Mouse (Mus musculus) midbrain, embryonic 13.5 days (tissue): ENCODE data around the gene Ggnbp2. TPM values are rescaled to one million over a fixed set of nuclear protein-coding genes. Genes with fewer than 3 reads are reported as not detected.
"Not testable (repeated sequence)": the region's sequence is repeated elsewhere in the genome, so short reads cannot be mapped to it uniquely, and the experiment has no call there.

Experiments
- ATAC-seq: fragments of 200-750 bp; cut with Nextera tagmentation; 2 replicates; pipeline ENCODE4 v1.8.0; 2017; ENCODE audit warnings: mild to moderate bottlenecking, moderate TSS enrichment, moderate library complexity
- H3K27ac ChIP-seq: fragments of 300-500 bp; sonication (generic); 2 replicates; pipeline ENCODE4 v1.5.1; 2015; ENCODE audit warnings: inconsistent platforms, mild to moderate bottlenecking, moderate library complexity
- H3K27me3 ChIP-seq: fragments of 300-500 bp; sonication (generic); 2 replicates; pipeline ENCODE4 v1.6.1; 2015; ENCODE audit warnings: mild to moderate bottlenecking, inconsistent platforms
- H3K36me3 ChIP-seq: fragments of 300-500 bp; sonication (generic); 2 replicates; pipeline ENCODE4 v1.6.1; 2015; ENCODE audit warnings: mild to moderate bottlenecking, inconsistent platforms
- H3K4me1 ChIP-seq: fragments of 300-500 bp; sonication (generic); replicated peaks from 2 replicates; pipeline ENCODE4 v1.6.1; 2015; ENCODE audit warnings: inconsistent platforms
- H3K4me2 ChIP-seq: fragments of 300-500 bp; sonication (generic); replicated peaks from 2 replicates; pipeline ENCODE4 v1.6.1; 2015; ENCODE audit warnings: moderate library complexity, mild to moderate bottlenecking, inconsistent platforms
- H3K4me3 ChIP-seq: fragments of 300-500 bp; sonication (generic); replicated peaks from 2 replicates; pipeline ENCODE4 v1.5.1; 2015; ENCODE audit warnings: mild to moderate bottlenecking, inconsistent platforms
- H3K9ac ChIP-seq: fragments of 300-500 bp; sonication (generic); replicated peaks from 2 replicates; pipeline ENCODE4 v1.6.1; 2015; ENCODE audit warnings: mild to moderate bottlenecking, inconsistent platforms
- H3K9me3 ChIP-seq: fragments of 300-500 bp; sonication (generic); 2 replicates; pipeline ENCODE4 v1.6.1; 2016; ENCODE audit warnings: mild to moderate bottlenecking, inconsistent platforms
- WGBS: fragments of 180-500 bp; shearing (Covaris S2); methylation state at CpG from one replicate; pipeline ENCODE4 v1.1.7; 2015; 5-methylcytosine and 5-hydroxymethylcytosine counted together
- polyA plus RNA-seq: library from polyadenylated mRNA; unstranded; fragments of >200 nt; fragmentation: Nextera tagmentation; extraction: Ambion mirVana; gene quantifications from 2 replicates; pipeline ENCODE4 v1.2.1, GENCODE M21; 2015

Gene Ggnbp2
- polyA plus RNA-seq, 1 experiment from 2014 or later, result 75.7 TPM

- Histone ChIP-seq H3K4me1 (no peaks in the 10 kb centered on the region), H3K27me3 (no peaks in the 10 kb centered on the region), H3K4me3 (no peak overlapping the region), H3K4me2 (no peak overlapping the region), H3K27ac (no peak overlapping the region), H3K36me3 (peaks cover 73% of the 10 kb centered on the region), H3K9ac (no peak overlapping the region), H3K9me3 (no peaks in the 10 kb centered on the region)
- ATAC-seq, result no peak
- WGBS, result 93% methylated on average over 2 of the region's 2 CpGs
These were observed 31.3 kb downstream of the Ggnbp2 start for GRCm38 (mm10) chr11:84839330-84839729.

DNA sequence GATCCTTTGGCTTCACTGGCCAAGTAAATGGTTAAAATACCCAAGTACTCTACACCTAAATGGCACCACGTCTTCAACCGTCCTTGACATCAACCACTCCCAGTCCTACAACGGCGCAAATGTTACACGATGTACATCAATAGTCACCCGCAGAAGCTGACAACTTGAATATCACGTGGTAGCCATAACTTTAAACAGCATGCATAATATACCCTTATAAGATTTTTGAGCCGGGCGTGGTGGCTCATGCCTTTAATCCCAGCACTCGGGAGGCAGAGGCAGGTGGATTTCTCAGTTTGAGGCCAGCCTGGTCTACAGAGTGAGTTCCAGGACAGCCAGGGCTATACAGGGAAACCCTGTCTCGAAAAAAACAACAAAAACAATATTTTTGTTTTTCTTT lies 41.1 kb downstream of the Ggnbp2 start:
- H3K4me2 ChIP-seq, result peak overlapping the region; percentile 97
- peak overlapping the region; percentile 62; the same call in 1 of the 2 replicates for H3K27ac ChIP-seq
- H3K9me3 ChIP-seq, H3K27me3 ChIP-seq: not testable (repeated sequence)
- peaks cover 34% of the 10 kb centered on the region for H3K36me3 ChIP-seq
- peak overlapping the region; percentile 64 for H3K4me3 ChIP-seq
- peaks cover 16% of the 10 kb centered on the region for H3K4me1 ChIP-seq
- 0 out of 2 replicates have a peak, but pooled peaks have one; percentile 2 for ATAC-seq
- 79% methylated on average over 11 of the region's 11 CpGs for WGBS
- peak overlapping the region; percentile 79; the same call in 1 of the 2 replicates for H3K9ac ChIP-seq

DNA sequence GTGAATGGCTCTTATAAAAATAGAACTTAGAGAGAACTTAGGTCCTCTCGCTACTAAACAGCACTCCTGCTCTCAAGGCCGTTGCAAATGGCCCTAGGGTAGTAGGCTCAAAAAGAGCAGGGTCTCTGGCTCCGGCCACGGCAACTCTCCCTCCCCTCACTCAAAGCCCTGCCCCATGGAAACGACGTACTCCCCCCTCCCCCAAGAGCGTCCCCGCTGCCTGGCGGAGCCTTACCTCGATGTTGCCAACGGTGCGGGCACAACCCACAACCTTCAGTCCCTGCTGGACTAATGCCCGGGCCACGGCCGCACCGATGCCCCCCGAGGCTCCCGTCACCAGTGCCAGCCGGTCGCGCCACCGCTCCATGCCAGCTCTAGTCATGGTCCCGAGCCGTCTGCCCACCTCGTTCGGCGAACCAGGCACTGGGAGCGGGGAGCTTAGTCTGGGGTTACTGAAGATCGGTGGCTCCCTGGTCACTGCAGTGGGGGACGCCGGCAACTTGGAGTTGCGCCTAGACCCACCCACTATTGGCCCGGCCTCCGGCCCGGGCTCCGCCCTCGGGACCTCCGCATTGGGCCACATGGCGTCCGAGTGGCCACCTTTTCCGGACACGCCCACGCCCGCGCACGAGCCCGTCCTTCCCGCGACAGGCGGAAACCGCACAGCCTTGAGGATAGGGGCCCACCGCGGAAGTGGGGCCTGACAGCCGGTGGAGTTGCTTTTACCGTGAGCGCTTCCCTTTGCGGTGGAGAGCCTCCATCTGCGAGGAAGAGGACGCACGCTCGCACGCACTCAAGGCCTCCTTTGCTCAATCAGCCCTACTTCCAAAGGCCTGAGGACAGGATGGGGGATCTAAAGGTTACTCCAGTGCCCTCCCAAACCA lies 41.9 kb downstream of the Ggnbp2 start, which contains the start of gene Dhrs11:
TSS of gene Dhrs11 (minus strand) at position 479 of the 884 bp plus-strand sequence.
- Histone ChIP-seq H3K4me2 (peak within 1 kb of the TSS; percentile 97), H3K36me3 (peaks cover 27% of the 10 kb centered on the region), H3K4me1 (peaks cover 16% of the 10 kb centered on the region), H3K9me3 (no peaks in the 10 kb centered on the region), H3K27ac (peak within 1 kb of the TSS; percentile 62), H3K27me3 (no peaks in the 10 kb centered on the region), H3K4me3 (peak within 1 kb of the TSS; percentile 64), H3K9ac (peak within 1 kb of the TSS; percentile 79)
- peak; percentile 94 for ATAC-seq
- under 1% methylated on average over 59 of the region's 62 CpGs for WGBS

GRCm38 (mm10) chr11:84827901-84828503 lies 42.6 kb downstream of the Ggnbp2 start:
- Histone ChIP-seq H3K27ac (no peak overlapping the region), H3K9me3 (no peaks in the 10 kb centered on the region), H3K4me2 (peak overlapping the region; percentile 97), H3K36me3 (peaks cover 22% of the 10 kb centered on the region), H3K27me3 (no peaks in the 10 kb centered on the region), H3K4me3 (peak overlapping the region; percentile 64), H3K4me1 (peaks cover 16% of the 10 kb centered on the region), H3K9ac (peak overlapping the region; percentile 79)
- ATAC-seq, result no peak; the same call in 1 of the 2 replicates
- WGBS, result 53% methylated on average over 3 of the region's 3 CpGs

GRCm38 (mm10) chr11:84827492-84827891 lies 43.1 kb downstream of the Ggnbp2 start:
- H3K9ac ChIP-seq, result no peak overlapping the region
- no peaks in the 10 kb centered on the region for H3K9me3 ChIP-seq
- H3K27me3 ChIP-seq, result no peaks in the 10 kb centered on the region
- no peak overlapping the region for H3K27ac ChIP-seq
- H3K4me2 ChIP-seq, result no peak overlapping the region
- H3K4me1 ChIP-seq, result peaks cover 16% of the 10 kb centered on the region
- no peak overlapping the region for H3K4me3 ChIP-seq
- peaks cover 17% of the 10 kb centered on the region for H3K36me3 ChIP-seq
- no peak for ATAC-seq

- Histone ChIP-seq H3K36me3 (peaks cover 5% of the 10 kb centered on the region), H3K9ac (no peak overlapping the region), H3K27ac (no peak overlapping the region), H3K4me2 (no peak overlapping the region), H3K9me3 (no peaks in the 10 kb centered on the region), H3K4me1 (peaks cover 16% of the 10 kb centered on the region), H3K27me3 (no peaks in the 10 kb centered on the region), H3K4me3 (no peak overlapping the region)
- WGBS, result 86% methylated on average over 3 of the region's 3 CpGs
- no peak for ATAC-seq
These were observed 44.4 kb downstream of the Ggnbp2 start for GRCm38 (mm10) chr11:84826185-84826584.

DNA sequence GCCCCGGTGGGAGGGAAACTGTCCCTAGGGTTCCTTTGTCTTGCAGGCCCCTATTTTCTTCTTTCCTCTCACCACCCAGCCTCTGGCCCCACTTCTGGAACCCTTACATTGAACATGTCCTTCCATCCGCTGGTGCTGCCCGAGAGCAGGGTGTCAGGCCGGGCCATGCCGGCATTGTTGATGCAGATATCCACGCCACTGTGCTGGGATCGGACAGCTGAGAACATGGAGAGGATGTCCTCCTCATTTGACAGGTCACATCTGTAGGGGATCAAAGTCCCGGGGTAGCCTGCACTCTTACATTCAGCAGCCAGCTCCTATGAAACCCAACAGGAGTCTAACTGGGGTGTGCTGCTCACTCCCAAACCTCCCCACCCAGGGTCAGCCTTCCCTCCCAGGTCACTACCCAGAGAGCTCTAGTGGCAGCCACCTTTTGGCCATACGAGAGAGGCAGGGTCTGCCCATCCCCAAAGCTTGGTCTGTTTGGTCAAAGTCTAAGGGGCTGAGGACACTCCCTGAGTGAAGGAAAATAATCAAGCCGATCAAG lies 45.3 kb downstream of the Ggnbp2 start:
- Histone ChIP-seq H3K9ac (no peak overlapping the region), H3K4me2 (no peak overlapping the region), H3K9me3 (no peaks in the 10 kb centered on the region), H3K36me3 (peaks cover 3% of the 10 kb centered on the region; the same call in 1 of the 2 replicates), H3K27ac (no peak overlapping the region), H3K27me3 (no peaks in the 10 kb centered on the region), H3K4me1 (peaks cover 16% of the 10 kb centered on the region), H3K4me3 (no peak overlapping the region)
- no peak for ATAC-seq
- WGBS, result 90% methylated on average over 10 of the region's 10 CpGs

DNA sequence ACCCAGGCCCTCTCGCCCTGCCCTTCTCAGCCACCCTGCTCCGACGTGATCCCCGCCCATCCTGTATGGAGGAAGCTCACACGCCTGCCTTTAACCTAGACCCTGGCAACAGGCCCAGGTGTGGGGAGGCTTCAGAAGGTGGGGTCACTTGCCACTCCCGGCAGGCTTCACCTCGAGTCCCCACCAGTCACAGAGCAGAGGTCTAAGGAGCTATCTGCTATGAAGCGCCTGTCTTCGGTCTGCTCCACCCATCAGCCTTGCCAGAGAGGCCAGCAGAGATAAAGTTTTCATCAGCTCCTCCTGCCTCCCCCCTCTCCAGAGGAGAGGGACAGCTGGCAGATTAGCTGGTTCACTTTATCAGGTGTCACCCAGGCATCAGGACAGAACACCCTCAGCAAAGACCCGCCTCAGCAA lies 47.1 kb downstream of the Ggnbp2 start:
- ATAC-seq, result no peak
- Histone ChIP-seq H3K4me1 (peaks cover 12% of the 10 kb centered on the region), H3K9ac (no peak overlapping the region; the same call in 1 of the 2 replicates), H3K4me2 (no peak overlapping the region), H3K4me3 (no peak overlapping the region), H3K27ac (no peak overlapping the region), H3K36me3 (no peaks in the 10 kb centered on the region), H3K27me3 (no peaks in the 10 kb centered on the region), H3K9me3 (no peaks in the 10 kb centered on the region)
- 66% methylated on average over 10 of the region's 10 CpGs for whole genome bisulfite sequencing

DNA sequence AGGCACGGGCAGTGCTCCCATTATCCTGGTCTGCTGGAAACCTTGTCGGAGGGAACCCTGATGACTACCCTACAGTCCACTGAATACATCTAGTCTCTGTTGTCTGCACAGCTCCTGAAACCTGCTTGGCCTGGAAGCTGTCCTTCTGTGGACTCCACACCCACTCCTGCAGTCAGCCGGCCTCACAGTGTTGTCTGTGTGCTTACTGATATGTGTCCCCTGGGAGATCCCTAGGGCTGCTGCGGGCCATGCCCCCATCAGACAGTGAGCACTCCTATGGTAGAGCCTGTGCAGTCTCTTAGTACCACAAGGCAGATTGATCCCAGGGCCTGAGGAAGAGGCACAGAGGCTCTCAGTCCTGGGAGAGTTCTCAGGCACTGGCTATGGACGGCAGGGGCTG lies 48.1 kb downstream of the Ggnbp2 start:
- H3K36me3 ChIP-seq, result no peaks in the 10 kb centered on the region
- WGBS, result 90% methylated on average over 5 of the region's 5 CpGs
- H3K4me3 ChIP-seq, result no peak overlapping the region
- no peak overlapping the region for H3K27ac ChIP-seq
- H3K27me3 ChIP-seq, result no peaks in the 10 kb centered on the region
- H3K4me2 ChIP-seq, result no peak overlapping the region
- peaks cover 11% of the 10 kb centered on the region for H3K4me1 ChIP-seq
- H3K9ac ChIP-seq, result no peak overlapping the region
- no peak for ATAC-seq
- H3K9me3 ChIP-seq, result no peaks in the 10 kb centered on the region

DNA sequence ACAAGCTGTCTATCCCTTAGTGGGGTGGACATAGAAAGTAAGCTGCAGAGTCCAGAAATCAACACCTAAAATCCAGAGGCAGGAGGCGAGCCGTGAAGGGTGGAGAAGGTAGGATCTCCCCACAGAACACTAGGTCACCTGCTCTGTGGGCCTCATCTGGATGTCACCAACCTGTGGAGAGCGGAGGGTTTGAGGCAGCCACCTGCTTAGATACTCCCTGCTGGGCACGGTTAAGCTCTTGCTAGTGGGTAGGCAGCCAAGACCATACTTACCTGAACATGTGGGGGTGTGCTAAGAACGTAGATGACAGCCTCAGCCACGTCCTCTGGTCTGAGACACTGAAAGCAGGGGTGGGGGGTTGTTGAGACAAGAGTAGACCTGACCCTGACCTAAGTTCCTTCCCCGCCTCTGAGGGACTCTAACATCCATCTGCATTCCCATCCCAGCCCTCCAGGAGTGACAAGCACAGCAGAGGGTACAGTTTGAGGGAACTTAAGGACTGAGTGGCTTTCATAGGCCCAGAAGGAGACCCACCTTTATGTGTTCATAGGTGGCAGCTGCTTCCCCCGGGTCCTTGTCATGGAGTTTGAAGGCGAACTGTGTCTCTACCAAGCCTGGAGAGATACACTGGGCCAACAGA lies 49.4 kb downstream of the Ggnbp2 start:
- H3K4me2 ChIP-seq, result no peak overlapping the region
- H3K36me3 ChIP-seq, result no peaks in the 10 kb centered on the region
- no peaks in the 10 kb centered on the region for H3K27me3 ChIP-seq
- H3K4me3 ChIP-seq, result no peak overlapping the region
- H3K4me1 ChIP-seq, result peaks cover 11% of the 10 kb centered on the region
- H3K27ac ChIP-seq, result no peak overlapping the region
- WGBS, result 86% methylated on average over 9 of the region's 9 CpGs
- H3K9ac ChIP-seq, result no peak overlapping the region
- no peaks in the 10 kb centered on the region for H3K9me3 ChIP-seq
- ATAC-seq, result no peak

DNA sequence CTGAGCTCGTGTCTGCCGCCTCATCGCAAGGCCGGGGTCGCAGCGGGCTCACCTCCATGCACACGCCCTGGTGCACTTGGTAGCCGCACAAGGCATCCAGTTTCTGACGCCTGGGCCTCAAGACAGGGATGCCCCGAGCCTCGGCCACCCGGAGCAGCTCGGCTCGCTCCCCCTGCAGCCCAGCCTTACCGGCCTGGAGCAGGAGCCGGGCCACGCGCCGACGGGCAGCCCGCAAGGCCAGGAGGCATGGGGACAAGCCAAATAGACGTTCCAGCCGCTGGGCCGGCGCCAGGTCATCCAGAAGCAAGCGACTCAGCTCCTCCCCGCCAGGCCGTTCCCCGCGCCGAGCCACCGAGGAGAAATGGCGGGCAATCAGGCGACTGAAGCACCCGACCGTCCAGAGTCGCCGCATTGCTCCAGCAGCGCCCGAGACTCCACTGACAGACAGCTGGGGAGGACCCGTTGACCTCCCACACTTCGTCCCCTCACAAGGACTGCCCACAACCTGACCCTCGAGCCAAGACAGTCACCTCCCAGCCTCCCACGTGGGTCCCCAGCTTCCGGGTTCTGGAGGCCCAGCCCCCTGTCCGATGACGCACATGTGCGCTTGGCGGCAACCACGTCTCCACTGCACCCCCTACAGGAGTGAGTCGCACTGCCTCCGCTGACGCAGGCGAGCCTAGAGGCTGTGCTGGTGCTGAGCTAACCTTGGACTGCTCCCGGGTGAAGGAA lies 51.5 kb downstream of the Ggnbp2 start, which contains the start of gene Mrm1:
TSS of gene Mrm1 (minus strand) at position 555 of the 732 bp plus-strand sequence.
- peaks cover 11% of the 10 kb centered on the region for H3K4me1 ChIP-seq
- peak within 1 kb of the TSS; percentile 99 for H3K4me2 ChIP-seq
- H3K4me3 ChIP-seq, result peak within 1 kb of the TSS; percentile 70
- H3K9ac ChIP-seq, result peak within 1 kb of the TSS; percentile 73
- no peaks in the 10 kb centered on the region for H3K9me3 ChIP-seq
- peak; percentile 86 for ATAC-seq
- H3K27me3 ChIP-seq, result no peaks in the 10 kb centered on the region
- under 1% methylated on average over 55 of the region's 55 CpGs for WGBS
- H3K36me3 ChIP-seq, result no peaks in the 10 kb centered on the region
- H3K27ac ChIP-seq, result peak within 1 kb of the TSS; percentile 63; the same call in 1 of the 2 replicates
